Mouse (Mus musculus): ENCODE data around the gene Pdk2. TPM values are rescaled to one million over a fixed set of nuclear protein-coding genes. Genes with fewer than 3 reads are reported as not detected.

Pdk2 gene
- polyA plus RNA-seq, 1 experiment from 2014 or later, result 148 TPM

GRCm38 (mm10) chr11:95082896-95083295 lies 41.7 kb upstream of the Pdk2 start:
- H3K27ac ChIP-seq (ENCODE audit: low read length), result no peak overlapping the region
- peaks cover 32% of the 10 kb centered on the region for H3K4me1 ChIP-seq (ENCODE audit: control insufficient read depth, insufficient read depth, low read length)
- ATAC-seq (replicated peaks; ENCODE audit: extremely low read depth, insufficient read depth, low FRiP score), result no peak
- no peaks in the 10 kb centered on the region for H3K9me3 ChIP-seq (replicated peaks; ENCODE audit: control insufficient read depth, low read length)
- H3K27me3 ChIP-seq (ENCODE audit: control insufficient read depth, insufficient read depth, low read length), result no peaks in the 10 kb centered on the region
- no peak overlapping the region for H3K9ac ChIP-seq (ENCODE audit: low read length)
- no peak overlapping the region for H3K4me3 ChIP-seq (ENCODE audit: low read length)
- no peak overlapping the region for H3K4me2 ChIP-seq (ENCODE audit: low read depth, low read length)
- H3K36me3 ChIP-seq (ENCODE audit: control insufficient read depth, insufficient read depth), result no peaks in the 10 kb centered on the region
- 83% methylated on average over 7 of the region's 7 CpGs for WGBS

DNA sequence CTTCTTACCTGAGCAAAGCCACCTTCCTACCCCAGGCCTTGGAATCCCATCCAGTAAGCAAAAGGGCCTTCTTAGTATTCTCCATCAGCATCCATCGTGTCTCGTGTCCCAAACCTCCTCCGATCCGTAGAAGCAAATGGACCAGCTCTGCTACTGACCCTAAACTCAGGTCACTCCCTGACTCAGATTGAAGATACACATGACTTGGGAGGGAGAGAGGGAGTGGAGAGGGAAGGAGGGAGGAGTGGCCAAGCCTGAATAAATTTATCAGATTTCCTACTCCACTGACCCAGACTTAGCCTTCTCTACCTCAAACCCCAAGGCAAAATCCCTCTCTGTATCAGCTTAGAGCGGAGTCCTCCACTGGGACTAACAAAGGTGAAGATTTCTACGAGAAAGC lies 39.6 kb upstream of the Pdk2 start:
- Histone ChIP-seq H3K36me3 (ENCODE audit: control insufficient read depth, insufficient read depth) (no peaks in the 10 kb centered on the region), H3K4me3 (ENCODE audit: low read length) (no peak overlapping the region), H3K9ac (ENCODE audit: low read length) (no peak overlapping the region), H3K27ac (ENCODE audit: low read length) (no peak overlapping the region), H3K4me2 (ENCODE audit: low read depth, low read length) (no peak overlapping the region), H3K27me3 (ENCODE audit: control insufficient read depth, insufficient read depth, low read length) (no peaks in the 10 kb centered on the region), H3K9me3 (replicated peaks; ENCODE audit: control insufficient read depth, low read length) (no peaks in the 10 kb centered on the region), H3K4me1 (ENCODE audit: control insufficient read depth, insufficient read depth, low read length) (peaks cover 31% of the 10 kb centered on the region)
- 82% methylated on average over 6 of the region's 6 CpGs for WGBS
- no peak for ATAC-seq (replicated peaks; ENCODE audit: extremely low read depth, insufficient read depth, low FRiP score)

- WGBS, result 15% methylated on average over 6 of the region's 6 CpGs
- Histone ChIP-seq H3K27me3 (ENCODE audit: control insufficient read depth, insufficient read depth, low read length) (no peaks in the 10 kb centered on the region), H3K4me1 (ENCODE audit: control insufficient read depth, insufficient read depth, low read length) (peaks cover 42% of the 10 kb centered on the region), H3K36me3 (ENCODE audit: control insufficient read depth, insufficient read depth) (no peaks in the 10 kb centered on the region), H3K27ac (ENCODE audit: low read length) (peak overlapping the region; percentile 69), H3K9me3 (replicated peaks; ENCODE audit: control insufficient read depth, low read length) (no peaks in the 10 kb centered on the region), H3K4me3 (ENCODE audit: low read length) (no peak overlapping the region), H3K9ac (ENCODE audit: low read length) (no peak overlapping the region), H3K4me2 (ENCODE audit: low read depth, low read length) (peak overlapping the region; percentile 2; the same call in 1 of the 2 replicates)
- ATAC-seq (replicated peaks; ENCODE audit: extremely low read depth, insufficient read depth, low FRiP score), result no peak
Observed at GRCm38 (mm10) chr11:95079256-95079875, 38.2 kb upstream of the Pdk2 start.

GRCm38 (mm10) chr11:95077956-95078355 lies 36.8 kb upstream of the Pdk2 start:
- ATAC-seq (replicated peaks; ENCODE audit: extremely low read depth, insufficient read depth, low FRiP score), result no peak
- WGBS, result 67% methylated on average over 7 of the region's 7 CpGs
- Histone ChIP-seq H3K4me2 (ENCODE audit: low read depth, low read length) (no peak overlapping the region), H3K4me1 (ENCODE audit: control insufficient read depth, insufficient read depth, low read length) (peaks cover 47% of the 10 kb centered on the region), H3K27ac (ENCODE audit: low read length) (no peak overlapping the region), H3K36me3 (ENCODE audit: control insufficient read depth, insufficient read depth) (no peaks in the 10 kb centered on the region), H3K9me3 (replicated peaks; ENCODE audit: control insufficient read depth, low read length) (no peaks in the 10 kb centered on the region), H3K27me3 (ENCODE audit: control insufficient read depth, insufficient read depth, low read length) (no peaks in the 10 kb centered on the region), H3K9ac (ENCODE audit: low read length) (no peak overlapping the region), H3K4me3 (ENCODE audit: low read length) (no peak overlapping the region)

DNA sequence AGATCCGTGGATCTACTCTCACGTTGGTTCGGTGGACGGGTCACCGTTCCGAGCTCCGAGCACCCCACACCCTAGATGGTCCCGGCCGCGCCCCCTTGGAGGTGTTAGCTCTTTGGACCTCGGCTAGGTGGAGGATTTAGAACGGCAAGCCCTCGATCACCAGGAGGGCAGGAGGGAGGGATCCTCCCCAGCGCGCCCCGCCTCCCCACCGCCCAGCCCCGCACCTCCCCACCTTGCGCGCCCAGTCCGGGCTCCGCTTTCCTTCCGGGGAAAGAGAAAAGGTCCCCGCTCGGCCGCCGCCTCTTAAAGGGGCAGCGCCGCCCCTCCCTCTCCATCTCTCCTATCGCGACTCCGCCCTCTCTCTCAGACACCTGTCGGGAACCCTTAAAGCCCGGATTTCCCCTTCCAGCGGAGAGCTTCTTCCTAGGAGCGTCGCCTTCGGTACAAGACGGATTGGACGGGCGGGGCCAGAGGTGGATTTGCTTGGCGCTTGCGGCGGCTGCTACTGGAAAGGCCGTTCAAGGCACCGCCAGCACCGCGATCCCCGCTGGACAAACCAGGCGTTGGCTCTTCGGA lies 35.5 kb upstream of the Pdk2 start, which contains the start of gene Itga3:
TSS of gene Itga3 (minus strand) at position 266 of the 576 bp plus-strand sequence.
- Histone ChIP-seq H3K4me2 (ENCODE audit: low read depth, low read length) (peak within 1 kb of the TSS; percentile 72), H3K4me1 (ENCODE audit: control insufficient read depth, insufficient read depth, low read length) (peaks cover 60% of the 10 kb centered on the region), H3K27me3 (ENCODE audit: control insufficient read depth, insufficient read depth, low read length) (no peaks in the 10 kb centered on the region), H3K9me3 (replicated peaks; ENCODE audit: control insufficient read depth, low read length) (no peaks in the 10 kb centered on the region), H3K27ac (ENCODE audit: low read length) (peak within 1 kb of the TSS; percentile 82), H3K36me3 (ENCODE audit: control insufficient read depth, insufficient read depth) (no peaks in the 10 kb centered on the region), H3K9ac (ENCODE audit: low read length) (peak within 1 kb of the TSS; percentile 83), H3K4me3 (ENCODE audit: low read length) (peak within 1 kb of the TSS; percentile 74)
- peak; percentile 81 for ATAC-seq (replicated peaks; ENCODE audit: extremely low read depth, insufficient read depth, low FRiP score)
- under 1% methylated on average over 44 of the region's 51 CpGs for WGBS

- WGBS, result under 1% methylated on average over 40 of the region's 42 CpGs
- peak; percentile 37 for ATAC-seq (replicated peaks; ENCODE audit: extremely low read depth, insufficient read depth, low FRiP score)
- Histone ChIP-seq H3K27me3 (ENCODE audit: control insufficient read depth, insufficient read depth, low read length) (no peaks in the 10 kb centered on the region), H3K4me2 (ENCODE audit: low read depth, low read length) (peak overlapping the region; percentile 72), H3K4me1 (ENCODE audit: control insufficient read depth, insufficient read depth, low read length) (peaks cover 65% of the 10 kb centered on the region), H3K9me3 (replicated peaks; ENCODE audit: control insufficient read depth, low read length) (no peaks in the 10 kb centered on the region), H3K27ac (ENCODE audit: low read length) (peak overlapping the region; percentile 82), H3K4me3 (ENCODE audit: low read length) (peak overlapping the region; percentile 74), H3K9ac (ENCODE audit: low read length) (peak overlapping the region; percentile 83), H3K36me3 (ENCODE audit: control insufficient read depth, insufficient read depth) (no peaks in the 10 kb centered on the region)
Observed at GRCm38 (mm10) chr11:95076041-95076535, 34.9 kb upstream of the Pdk2 start.

DNA sequence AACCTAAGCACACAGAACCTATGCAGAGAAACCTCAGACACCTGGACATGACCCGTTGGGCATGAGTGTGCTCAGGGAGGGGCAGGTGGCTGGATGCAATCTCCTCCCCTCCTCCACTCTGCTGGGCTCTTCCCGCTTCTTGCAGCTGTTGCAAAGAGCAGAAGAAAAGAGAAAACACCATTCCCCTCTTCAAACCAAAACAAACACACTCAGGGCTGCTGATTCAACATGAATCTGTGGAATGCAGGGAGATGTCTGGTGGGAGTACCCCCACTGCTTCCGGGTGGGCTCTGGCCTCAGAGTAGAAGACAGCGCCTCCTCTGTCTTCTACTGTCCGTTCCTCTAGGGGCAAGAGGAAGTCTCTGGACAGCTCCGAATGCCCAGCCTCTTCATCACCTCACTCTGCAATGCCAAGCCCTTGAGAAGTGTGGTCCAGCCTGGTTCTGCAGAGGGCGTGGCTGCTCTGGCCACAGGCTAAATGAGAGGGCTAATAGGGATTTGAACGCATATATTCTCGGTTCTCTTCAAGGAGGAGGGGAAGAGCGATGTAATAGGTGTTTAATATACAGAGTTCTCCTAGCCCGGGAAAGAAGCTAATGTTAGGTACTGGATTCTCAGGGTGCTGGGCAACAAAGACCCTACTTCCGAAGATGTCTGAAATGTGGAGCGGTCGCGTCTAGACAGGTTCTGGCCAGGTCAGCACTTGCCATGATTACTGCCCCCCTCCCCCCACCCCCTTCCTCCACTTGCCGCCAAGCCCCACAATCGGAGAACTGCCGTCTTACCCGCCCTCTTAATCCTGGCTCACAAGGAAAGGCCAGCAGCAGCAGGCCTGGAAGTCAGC lies 34.3 kb upstream of the Pdk2 start:
- no peaks in the 10 kb centered on the region for H3K9me3 ChIP-seq (replicated peaks; ENCODE audit: control insufficient read depth, low read length)
- no peaks in the 10 kb centered on the region for H3K36me3 ChIP-seq (ENCODE audit: control insufficient read depth, insufficient read depth)
- H3K4me2 ChIP-seq (ENCODE audit: low read depth, low read length), result peak overlapping the region; percentile 72
- H3K4me1 ChIP-seq (ENCODE audit: control insufficient read depth, insufficient read depth, low read length), result peaks cover 71% of the 10 kb centered on the region
- peak overlapping the region; percentile 83 for H3K9ac ChIP-seq (ENCODE audit: low read length)
- no peaks in the 10 kb centered on the region for H3K27me3 ChIP-seq (ENCODE audit: control insufficient read depth, insufficient read depth, low read length)
- no peak for ATAC-seq (replicated peaks; ENCODE audit: extremely low read depth, insufficient read depth, low FRiP score)
- H3K4me3 ChIP-seq (ENCODE audit: low read length), result peak overlapping the region; percentile 74
- WGBS, result 3% methylated on average over 19 of the region's 19 CpGs
- peak overlapping the region; percentile 82 for H3K27ac ChIP-seq (ENCODE audit: low read length)

DNA sequence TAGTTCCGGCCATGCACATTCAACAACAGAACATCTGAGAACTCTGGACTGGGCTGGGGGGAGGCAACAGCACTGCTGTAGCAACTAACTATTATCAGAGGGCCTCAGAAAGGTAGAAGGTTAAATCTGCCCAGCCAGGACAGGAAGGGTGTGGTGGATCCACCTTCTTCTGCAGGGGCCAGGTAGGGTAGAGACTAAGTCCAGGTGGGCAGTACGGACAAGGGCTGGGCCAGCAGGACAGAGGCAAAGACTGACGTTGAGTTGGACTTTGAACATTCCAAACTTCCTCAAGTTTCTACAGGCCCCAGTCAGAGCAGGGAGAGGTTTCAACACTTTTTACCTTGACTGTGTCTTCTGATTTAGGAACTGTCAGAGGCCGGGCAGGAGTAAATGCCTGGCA lies 33.5 kb upstream of the Pdk2 start:
- Histone ChIP-seq H3K4me2 (ENCODE audit: low read depth, low read length) (peak overlapping the region; percentile 72), H3K9me3 (replicated peaks; ENCODE audit: control insufficient read depth, low read length) (no peaks in the 10 kb centered on the region), H3K27me3 (ENCODE audit: control insufficient read depth, insufficient read depth, low read length) (no peaks in the 10 kb centered on the region), H3K9ac (ENCODE audit: low read length) (peak overlapping the region; percentile 30), H3K36me3 (ENCODE audit: control insufficient read depth, insufficient read depth) (no peaks in the 10 kb centered on the region), H3K4me3 (ENCODE audit: low read length) (peak overlapping the region; percentile 74), H3K4me1 (ENCODE audit: control insufficient read depth, insufficient read depth, low read length) (peaks cover 73% of the 10 kb centered on the region), H3K27ac (ENCODE audit: low read length) (0 out of 2 replicates have a peak overlapping the region, but pooled peaks have one; percentile 6)
- WGBS, result 66% methylated on average over 4 of the region's 4 CpGs
- no peak for ATAC-seq (replicated peaks; ENCODE audit: extremely low read depth, insufficient read depth, low FRiP score)
